Mouse (Mus musculus) heart, embryonic 14.5 days (tissue): ENCODE data around the gene Tanc1. TPM values are rescaled to one million over a fixed set of nuclear protein-coding genes. Genes with fewer than 3 reads are reported as not detected.

Source experiments
- ATAC-seq: fragments of 200-750 bp; cut with Nextera tagmentation; 2 replicates; pipeline ENCODE4 v1.8.0; 2017; ENCODE audit warnings: low read depth, moderate TSS enrichment; ENCODE audit not compliant: insufficient number of reproducible peaks, insufficient read depth, low FRiP score
- H3K27ac ChIP-seq, 2 experiments: fragments of 200-500 bp in 1 of 2; fragments of 300-500 bp in 1 of 2; sonication (generic) in 1 of 2; replicated peaks in 1 of 2; 2 replicates each; pipeline ENCODE4 v1.5.1; 2012 to 2014; ENCODE audit warnings: low read depth in 2 of 2, low read length in 2 of 2, control low read depth in 1 of 2, mild to moderate bottlenecking in 1 of 2, mixed read lengths in 1 of 2; ENCODE audit not compliant: control insufficient read depth in 1 of 2, insufficient read depth in 1 of 2
- H3K27me3 ChIP-seq: fragments of 300-500 bp; sonication (generic); 2 replicates; pipeline ENCODE4 v1.6.1; 2014; ENCODE audit warnings: mild to moderate bottlenecking, low read length, control low read depth; ENCODE audit not compliant: control insufficient read depth, insufficient read depth
- H3K36me3 ChIP-seq: fragments of 300-500 bp; sonication (generic); 2 replicates; pipeline ENCODE4 v1.6.1; 2014; ENCODE audit warnings: mild to moderate bottlenecking, control low read depth, low read length, mixed read lengths; ENCODE audit not compliant: control insufficient read depth, insufficient read depth
- H3K4me1 ChIP-seq, 2 experiments: fragments of 200-500 bp in 1 of 2; fragments of 300-500 bp in 1 of 2; sonication (generic) in 1 of 2; 2 replicates each; pipeline ENCODE4 v1.6.1; 2012 to 2014; ENCODE audit warnings: low read length in 2 of 2, control low read depth in 1 of 2, mixed read lengths in 1 of 2; ENCODE audit not compliant: control insufficient read depth in 2 of 2, insufficient read depth in 2 of 2
- H3K4me2 ChIP-seq: fragments of 300-500 bp; sonication (generic); 2 replicates; pipeline ENCODE4 v1.6.1; 2014; ENCODE audit warnings: mild to moderate bottlenecking, low read length
- H3K4me3 ChIP-seq, 2 experiments: fragments of 200-500 bp in 1 of 2; fragments of 300-500 bp in 1 of 2; sonication (generic) in 1 of 2; 2 replicates each; pipeline ENCODE4 v1.5.1; 2012 to 2014; ENCODE audit warnings: low read length in 2 of 2, mild to moderate bottlenecking in 2 of 2, control low read depth in 1 of 2, low read depth in 1 of 2, moderate library complexity in 1 of 2; ENCODE audit not compliant: control insufficient read depth in 1 of 2, insufficient read depth in 1 of 2
- H3K9ac ChIP-seq: fragments of 300-500 bp; sonication (generic); 2 replicates; pipeline ENCODE4 v1.6.1; 2014; ENCODE audit warnings: mild to moderate bottlenecking, low read length
- H3K9me3 ChIP-seq: fragments of 300-500 bp; sonication (generic); 2 replicates; pipeline ENCODE4 v1.6.1; 2016; ENCODE audit warnings: low read length, control low read depth; ENCODE audit not compliant: control insufficient read depth
- WGBS: fragments of 180-500 bp; shearing (Covaris S2); extraction: QIAGEN DNeasy Blood & Tissue Kit; methylation state at CpG from one replicate; pipeline ENCODE4 v1.1.7; 2014; 5-methylcytosine and 5-hydroxymethylcytosine counted together
- polyA plus RNA-seq: library from polyadenylated mRNA; unstranded; fragments of >200 nt; fragmentation: Nextera tagmentation; extraction: Ambion mirVana; gene quantifications from 2 replicates; pipeline ENCODE4 v1.2.1, GENCODE M21; 2014

Gene Tanc1
- polyA plus RNA-seq, 1 experiment from 2014 or later: 27.2 TPM

GRCm38 (mm10) chr2:59685606-59685950 lies 73.7 kb downstream of the Tanc1 start:
- ATAC-seq: no peak
- WGBS: 97% methylated on average over 4 of the region's 4 CpGs
- Histone ChIP-seq H3K4me1 (peaks cover 11 to 33% of the 10 kb centered on the region in 2 experiments), H3K9me3 (no peaks in the 10 kb centered on the region), H3K27me3 (no peaks in the 10 kb centered on the region), H3K27ac (no peak overlapping the region), H3K36me3 (no peaks in the 10 kb centered on the region), H3K9ac (no peak overlapping the region), H3K4me2 (no peak overlapping the region), H3K4me3 (no peak overlapping the region)

- no peak overlapping the region for H3K27ac ChIP-seq
- H3K9ac ChIP-seq: no peak overlapping the region
- no peaks in the 10 kb centered on the region for H3K9me3 ChIP-seq
- no peaks in the 10 kb centered on the region for H3K36me3 ChIP-seq
- H3K27me3 ChIP-seq: no peaks in the 10 kb centered on the region
- no peak overlapping the region for H3K4me2 ChIP-seq
- 65% methylated on average over 16 of the region's 16 CpGs for WGBS
- H3K4me1 ChIP-seq: peaks cover 11 to 41% of the 10 kb centered on the region in 2 experiments
- ATAC-seq: no peak
- no peak overlapping the region for H3K4me3 ChIP-seq
Observed at GRCm38 (mm10) chr2:59688261-59689104, 76.6 kb downstream of the Tanc1 start.

- Histone ChIP-seq H3K9me3 (no peaks in the 10 kb centered on the region), H3K4me1 (peaks cover 11 to 43% of the 10 kb centered on the region in 2 experiments), H3K4me3 (no peak overlapping the region), H3K9ac (peak overlapping the region; percentile 25; the same call in 1 of the 2 replicates), H3K27me3 (no peaks in the 10 kb centered on the region), H3K4me2 (no peak overlapping the region), H3K36me3 (no peaks in the 10 kb centered on the region), H3K27ac (no peak overlapping the region)
- WGBS: 11% methylated on average over 4 of the region's 4 CpGs
- no peak for ATAC-seq
Observed at GRCm38 (mm10) chr2:59691112-59691511, 79.3 kb downstream of the Tanc1 start.

GRCm38 (mm10) chr2:59693473-59693872 lies 81.6 kb downstream of the Tanc1 start:
- no peaks in the 10 kb centered on the region for H3K9me3 ChIP-seq
- H3K36me3 ChIP-seq: no peaks in the 10 kb centered on the region
- no peak overlapping the region for H3K27ac ChIP-seq
- no peaks in the 10 kb centered on the region for H3K27me3 ChIP-seq
- H3K4me2 ChIP-seq: no peak overlapping the region
- 48% methylated on average over 5 of the region's 5 CpGs for WGBS
- no peak overlapping the region for H3K4me3 ChIP-seq
- H3K4me1 ChIP-seq: peaks cover 14 to 60% of the 10 kb centered on the region in 2 experiments
- ATAC-seq: no peak
- no peak overlapping the region for H3K9ac ChIP-seq

DNA sequence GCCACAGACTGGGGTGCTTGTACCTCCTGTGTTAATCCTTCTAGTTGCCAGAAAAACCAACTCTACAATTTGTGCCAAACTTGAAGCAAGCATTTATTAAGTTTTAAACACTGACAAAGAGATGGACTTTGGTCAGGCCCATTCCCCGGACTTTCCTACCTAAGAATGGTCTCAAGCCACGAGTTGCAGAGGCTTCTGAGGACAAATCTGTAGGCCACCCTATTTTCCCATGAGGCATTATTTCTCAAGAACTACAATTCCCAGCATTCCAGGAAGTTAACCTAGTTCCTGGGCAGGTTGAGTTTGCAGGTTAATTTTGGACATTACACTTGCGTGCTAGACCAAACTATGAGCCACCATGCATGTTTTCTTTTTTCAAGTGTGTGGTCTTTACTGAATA lies 85.3 kb downstream of the Tanc1 start:
- no peak overlapping the region for H3K9ac ChIP-seq
- H3K27me3 ChIP-seq: no peaks in the 10 kb centered on the region
- H3K27ac ChIP-seq: peak overlapping the region; percentile 22 to 64
- WGBS: 81% methylated on average over 3 of the region's 3 CpGs
- H3K9me3 ChIP-seq: no peaks in the 10 kb centered on the region
- H3K4me3 ChIP-seq: no peak overlapping the region
- ATAC-seq: no peak
- H3K4me1 ChIP-seq: peaks cover 5 to 34% of the 10 kb centered on the region in 2 experiments
- H3K36me3 ChIP-seq: peaks cover 17% of the 10 kb centered on the region
- no peak overlapping the region for H3K4me2 ChIP-seq

GRCm38 (mm10) chr2:59697722-59698634 lies 86.1 kb downstream of the Tanc1 start:
- H3K9me3 ChIP-seq: no peaks in the 10 kb centered on the region
- peaks cover 22% of the 10 kb centered on the region for H3K36me3 ChIP-seq
- peak overlapping the region; percentile 55 for H3K4me2 ChIP-seq
- peak overlapping the region; percentile 58 to 64 for H3K27ac ChIP-seq
- 7% methylated on average over 16 of the region's 16 CpGs for WGBS
- H3K4me1 ChIP-seq: peaks cover 5 to 27% of the 10 kb centered on the region in 2 experiments
- ATAC-seq: peak; percentile 84
- no peak overlapping the region for H3K4me3 ChIP-seq
- no peaks in the 10 kb centered on the region for H3K27me3 ChIP-seq
- H3K9ac ChIP-seq: no peak overlapping the region; the same call in 1 of the 2 replicates

DNA sequence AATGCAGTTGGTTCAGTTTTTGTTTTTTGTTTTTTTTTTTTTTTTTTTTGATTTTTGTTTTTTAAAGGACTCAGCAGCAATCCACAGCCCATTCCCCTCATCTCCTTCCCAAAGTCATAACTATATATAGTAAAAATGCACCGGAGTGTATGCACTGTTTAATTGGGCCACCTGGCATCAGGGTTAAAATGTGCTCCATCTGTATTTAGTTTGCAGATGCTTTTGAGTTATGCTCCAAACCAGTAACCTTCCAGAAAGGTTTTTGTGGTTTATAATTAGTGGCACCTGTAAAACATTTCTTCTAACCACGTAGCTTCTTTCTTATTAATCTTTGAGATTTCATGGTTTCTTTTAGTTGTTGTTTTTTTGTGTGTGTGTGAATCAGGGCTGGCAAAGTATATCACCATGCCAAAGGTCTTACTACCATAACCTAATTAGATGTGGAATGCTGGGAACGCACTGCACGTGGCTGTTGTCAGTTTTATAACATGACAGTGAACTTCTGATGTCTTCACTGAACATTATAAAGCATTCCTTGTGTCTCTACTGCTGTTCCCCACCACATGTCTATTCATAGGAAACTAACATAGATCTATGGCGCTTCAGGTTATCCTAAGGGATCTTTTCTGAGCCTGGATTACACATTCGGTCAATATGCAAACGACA lies 86.9 kb downstream of the Tanc1 start:
- H3K9ac ChIP-seq: no peak overlapping the region
- H3K27ac ChIP-seq: peak overlapping the region in 1 of 2 experiments; percentile 64; a peak in 2 of 4 replicates
- no peaks in the 10 kb centered on the region for H3K9me3 ChIP-seq
- H3K4me1 ChIP-seq: peaks cover 3 to 20% of the 10 kb centered on the region in 2 experiments
- H3K4me2 ChIP-seq: peak overlapping the region; percentile 55; the same call in 1 of the 2 replicates
- peaks cover 22% of the 10 kb centered on the region for H3K36me3 ChIP-seq
- WGBS: 60% methylated on average over 7 of the region's 7 CpGs
- H3K27me3 ChIP-seq: no peaks in the 10 kb centered on the region
- ATAC-seq: no peak
- H3K4me3 ChIP-seq: no peak overlapping the region
